Mouse (Mus musculus) midbrain, embryonic 12.5 days (tissue): ENCODE measurements at regions not wholly inside any gene's neighbourhood (a gene's known extent, or its start where the extent isn't known, plus 50 kb on each side); places are given as distances from the start of the nearest gene placed in this dataset.

Experiments used
- ATAC-seq: fragments of 200-750 bp; cut with Nextera tagmentation; 2 replicates; pipeline ENCODE4 v1.8.0; 2017; ENCODE audit warnings: low read depth, moderate TSS enrichment, moderate library complexity; ENCODE audit not compliant: low FRiP score
- H3K27ac ChIP-seq: fragments of 300-500 bp; sonication (generic); replicated peaks from 2 replicates; pipeline ENCODE4 v1.5.1; 2016; ENCODE audit warnings: mild to moderate bottlenecking
- H3K27me3 ChIP-seq: fragments of 300-500 bp; sonication (generic); 2 replicates; pipeline ENCODE4 v1.6.1; 2016; ENCODE audit warnings: mild to moderate bottlenecking
- H3K36me3 ChIP-seq: fragments of 300-500 bp; sonication (generic); 2 replicates; pipeline ENCODE4 v1.6.1; 2016
- H3K4me1 ChIP-seq: fragments of 300-500 bp; sonication (generic); 2 replicates; pipeline ENCODE4 v1.6.1; 2016
- H3K4me2 ChIP-seq: fragments of 300-500 bp; sonication (generic); replicated peaks from 2 replicates; pipeline ENCODE4 v1.6.1; 2016; ENCODE audit warnings: mild to moderate bottlenecking, moderate library complexity
- H3K4me3 ChIP-seq: fragments of 300-500 bp; sonication (generic); 2 replicates; pipeline ENCODE4 v1.5.1; 2016; ENCODE audit warnings: mild to moderate bottlenecking
- H3K9ac ChIP-seq: fragments of 300-500 bp; sonication (generic); replicated peaks from 2 replicates; pipeline ENCODE4 v1.6.1; 2016; ENCODE audit warnings: mild to moderate bottlenecking, moderate library complexity
- H3K9me3 ChIP-seq: fragments of 300-500 bp; sonication (generic); 2 replicates; pipeline ENCODE4 v1.6.1; 2016; ENCODE audit warnings: mild to moderate bottlenecking
- WGBS: fragments of 180-500 bp; shearing (Covaris S2); methylation state at CpG from one replicate; pipeline ENCODE4 v1.1.7; 2016; 5-methylcytosine and 5-hydroxymethylcytosine counted together

- Histone ChIP-seq H3K4me2 (no peak overlapping the region), H3K9ac (no peak overlapping the region), H3K27ac (no peak overlapping the region), H3K4me3 (no peak overlapping the region), H3K27me3 (peaks cover 92% of the 10 kb centered on the region), H3K36me3 (no peaks in the 10 kb centered on the region), H3K4me1 (peaks cover 8% of the 10 kb centered on the region), H3K9me3 (no peaks in the 10 kb centered on the region)
- ATAC-seq: no peak
- WGBS: 3% methylated on average over 4 of the region's 4 CpGs
These were observed 89.0 kb downstream of the Hif1an start for GRCm38 (mm10) chr19:44651605-44652004.

- Histone ChIP-seq H3K4me1 (peaks cover 11% of the 10 kb centered on the region), H3K27ac (no peak overlapping the region), H3K36me3 (no peaks in the 10 kb centered on the region), H3K9me3 (no peaks in the 10 kb centered on the region), H3K9ac (no peak overlapping the region), H3K4me2 (no peak overlapping the region), H3K4me3 (no peak overlapping the region), H3K27me3 (peaks cover 88% of the 10 kb centered on the region)
- peak; percentile 60; the same call in 1 of the 2 replicates for ATAC-seq
- WGBS: 2% methylated on average over 6 of the region's 6 CpGs
These were observed 93.1 kb downstream of the Hif1an start for GRCm38 (mm10) chr19:44655719-44656118.

GRCm38 (mm10) chr19:44659316-44659715 lies 96.5 kb upstream of the Pax2 start:
- H3K4me3 ChIP-seq: no peak overlapping the region
- H3K27ac ChIP-seq: no peak overlapping the region
- 26% methylated on average over 10 of the region's 10 CpGs for WGBS
- ATAC-seq: no peak
- no peaks in the 10 kb centered on the region for H3K9me3 ChIP-seq
- H3K4me1 ChIP-seq: peaks cover 14% of the 10 kb centered on the region
- no peak overlapping the region for H3K4me2 ChIP-seq
- H3K9ac ChIP-seq: no peak overlapping the region
- H3K36me3 ChIP-seq: no peaks in the 10 kb centered on the region
- peaks cover 93% of the 10 kb centered on the region for H3K27me3 ChIP-seq

- no peaks in the 10 kb centered on the region for H3K9me3 ChIP-seq
- peak overlapping the region; percentile 15; the same call in 1 of the 2 replicates for H3K9ac ChIP-seq
- ATAC-seq: peak; percentile 54; the same call in 1 of the 2 replicates
- H3K27ac ChIP-seq: no peak overlapping the region
- H3K27me3 ChIP-seq: peaks cover 93% of the 10 kb centered on the region
- H3K4me2 ChIP-seq: peak overlapping the region; percentile 57
- H3K36me3 ChIP-seq: no peaks in the 10 kb centered on the region
- peaks cover 31% of the 10 kb centered on the region for H3K4me1 ChIP-seq
- peak overlapping the region; percentile 36 for H3K4me3 ChIP-seq
- 1% methylated on average over 14 of the region's 14 CpGs for WGBS
These were observed 86.3 kb upstream of the Pax2 start for GRCm38 (mm10) chr19:44669535-44669958.

- Histone ChIP-seq H3K9ac (no peak overlapping the region), H3K27ac (no peak overlapping the region), H3K27me3 (peaks cover 99% of the 10 kb centered on the region), H3K4me2 (peak overlapping the region; percentile 21), H3K4me1 (peaks cover 37% of the 10 kb centered on the region), H3K36me3 (no peaks in the 10 kb centered on the region), H3K4me3 (peak overlapping the region; percentile 16; the same call in 1 of the 2 replicates), H3K9me3 (no peaks in the 10 kb centered on the region)
- no peak for ATAC-seq
- WGBS: 8% methylated on average over 45 of the region's 45 CpGs
These were observed 81.1 kb upstream of the Pax2 start for GRCm38 (mm10) chr19:44674621-44675245.

GRCm38 (mm10) chr19:44676555-44677120 lies 79.2 kb upstream of the Pax2 start:
- H3K27ac ChIP-seq: no peak overlapping the region
- no peak for ATAC-seq
- WGBS: 5% methylated on average over 12 of the region's 12 CpGs
- H3K9ac ChIP-seq: no peak overlapping the region
- H3K9me3 ChIP-seq: no peaks in the 10 kb centered on the region
- H3K4me2 ChIP-seq: no peak overlapping the region
- no peak overlapping the region for H3K4me3 ChIP-seq
- H3K4me1 ChIP-seq: peaks cover 24% of the 10 kb centered on the region
- no peaks in the 10 kb centered on the region for H3K36me3 ChIP-seq
- H3K27me3 ChIP-seq: peaks cover 99% of the 10 kb centered on the region

- no peak overlapping the region for H3K4me2 ChIP-seq
- H3K36me3 ChIP-seq: no peaks in the 10 kb centered on the region
- 63% methylated on average over 8 of the region's 8 CpGs for WGBS
- H3K4me3 ChIP-seq: no peak overlapping the region
- H3K9me3 ChIP-seq: no peaks in the 10 kb centered on the region
- H3K4me1 ChIP-seq: peaks cover 19% of the 10 kb centered on the region
- ATAC-seq: no peak
- H3K9ac ChIP-seq: no peak overlapping the region
- peaks cover 99% of the 10 kb centered on the region for H3K27me3 ChIP-seq
- H3K27ac ChIP-seq: no peak overlapping the region
These were observed 78.5 kb upstream of the Pax2 start for GRCm38 (mm10) chr19:44677295-44677694.

GRCm38 (mm10) chr19:44678686-44679085 lies 77.2 kb upstream of the Pax2 start:
- Histone ChIP-seq H3K9ac (no peak overlapping the region), H3K36me3 (no peaks in the 10 kb centered on the region), H3K27ac (no peak overlapping the region), H3K27me3 (peaks cover 99% of the 10 kb centered on the region), H3K4me2 (no peak overlapping the region), H3K9me3 (no peaks in the 10 kb centered on the region), H3K4me1 (peaks cover 18% of the 10 kb centered on the region), H3K4me3 (no peak overlapping the region)
- WGBS: 75% methylated on average over 1 of the region's 1 CpGs
- ATAC-seq: no peak

GRCm38 (mm10) chr19:44681675-44682074 lies 74.2 kb upstream of the Pax2 start:
- no peak overlapping the region for H3K27ac ChIP-seq
- no peak for ATAC-seq
- peaks cover 98% of the 10 kb centered on the region for H3K27me3 ChIP-seq
- no peaks in the 10 kb centered on the region for H3K36me3 ChIP-seq
- H3K4me1 ChIP-seq: peaks cover 12% of the 10 kb centered on the region
- H3K9me3 ChIP-seq: no peaks in the 10 kb centered on the region
- H3K4me3 ChIP-seq: no peak overlapping the region
- H3K4me2 ChIP-seq: no peak overlapping the region
- 8% methylated on average over 8 of the region's 8 CpGs for WGBS
- no peak overlapping the region for H3K9ac ChIP-seq

GRCm38 (mm10) chr19:44683191-44683590 lies 72.7 kb upstream of the Pax2 start:
- H3K36me3 ChIP-seq: no peaks in the 10 kb centered on the region
- peaks cover 10% of the 10 kb centered on the region for H3K4me1 ChIP-seq
- no peak overlapping the region for H3K4me3 ChIP-seq
- no peak overlapping the region for H3K9ac ChIP-seq
- H3K27ac ChIP-seq: no peak overlapping the region
- 2% methylated on average over 12 of the region's 12 CpGs for WGBS
- H3K4me2 ChIP-seq: no peak overlapping the region
- peaks cover 98% of the 10 kb centered on the region for H3K27me3 ChIP-seq
- H3K9me3 ChIP-seq: no peaks in the 10 kb centered on the region
- no peak for ATAC-seq

GRCm38 (mm10) chr19:44684061-44684514 lies 71.8 kb upstream of the Pax2 start:
- peaks cover 98% of the 10 kb centered on the region for H3K27me3 ChIP-seq
- ATAC-seq: peak; percentile 54; the same call in 1 of the 2 replicates
- H3K4me3 ChIP-seq: peak overlapping the region; percentile 29
- 1% methylated on average over 45 of the region's 48 CpGs for WGBS
- H3K9me3 ChIP-seq: no peaks in the 10 kb centered on the region
- H3K9ac ChIP-seq: no peak overlapping the region
- H3K27ac ChIP-seq: no peak overlapping the region
- H3K4me1 ChIP-seq: peaks cover 10% of the 10 kb centered on the region
- no peaks in the 10 kb centered on the region for H3K36me3 ChIP-seq
- peak overlapping the region; percentile 48 for H3K4me2 ChIP-seq

GRCm38 (mm10) chr19:44686061-44686460 lies 69.8 kb upstream of the Pax2 start:
- H3K9me3 ChIP-seq: no peaks in the 10 kb centered on the region
- no peaks in the 10 kb centered on the region for H3K36me3 ChIP-seq
- no peak for ATAC-seq
- peaks cover 10% of the 10 kb centered on the region for H3K4me1 ChIP-seq
- no peak overlapping the region for H3K27ac ChIP-seq
- WGBS: 45% methylated on average over 7 of the region's 7 CpGs
- no peak overlapping the region for H3K4me3 ChIP-seq
- H3K4me2 ChIP-seq: no peak overlapping the region
- H3K9ac ChIP-seq: no peak overlapping the region
- peaks cover 99% of the 10 kb centered on the region for H3K27me3 ChIP-seq
